Mouse (Mus musculus) intestine, postnatal 0 days (tissue): ENCODE measurements around the gene Glrx2. TPM values are rescaled to one million over a fixed set of nuclear protein-coding genes. Genes with fewer than 3 reads are reported as not detected.
A peak's percentile ranks its signal among the peaks of the same experiment; 100 is the strongest.

Source experiments
- ATAC-seq: fragments of 200-750 bp; cut with Nextera tagmentation; 2 replicates; pipeline ENCODE4 v1.8.0; 2017; ENCODE audit warnings: mild to moderate bottlenecking, moderate TSS enrichment, moderate library complexity
- H3K27ac ChIP-seq: fragments of 300-500 bp; sonication (generic); 2 replicates; pipeline ENCODE4 v1.5.1; 2014; ENCODE audit warnings: mild to moderate bottlenecking, low read depth, low read length, moderate library complexity
- H3K27me3 ChIP-seq: fragments of 300-500 bp; sonication (generic); replicated peaks from 2 replicates; pipeline ENCODE4 v1.6.1; 2014; ENCODE audit warnings: low read length, mixed read lengths; ENCODE audit not compliant: control insufficient read depth, insufficient read depth
- H3K36me3 ChIP-seq: fragments of 300-500 bp; sonication (generic); 2 replicates; pipeline ENCODE4 v1.6.1; 2014; ENCODE audit warnings: mild to moderate bottlenecking, moderate library complexity; ENCODE audit not compliant: control insufficient read depth, insufficient read depth
- H3K4me1 ChIP-seq: fragments of 300-500 bp; sonication (generic); replicated peaks from 2 replicates; pipeline ENCODE4 v1.6.1; 2014; ENCODE audit warnings: antibody characterized with exemption, low read length, mixed read lengths; ENCODE audit not compliant: control insufficient read depth, insufficient read depth
- H3K4me2 ChIP-seq: fragments of 300-500 bp; sonication (generic); replicated peaks from 2 replicates; pipeline ENCODE4 v1.6.1; 2014; ENCODE audit warnings: low read depth, mild to moderate bottlenecking, moderate library complexity
- H3K4me3 ChIP-seq: fragments of 300-500 bp; sonication (generic); 2 replicates; pipeline ENCODE4 v1.5.1; 2014; ENCODE audit warnings: low read depth, low read length
- H3K9ac ChIP-seq: fragments of 300-500 bp; sonication (generic); 2 replicates; pipeline ENCODE4 v1.6.1; 2014; ENCODE audit warnings: mild to moderate bottlenecking, low read depth, low read length
- H3K9me3 ChIP-seq: fragments of 300-500 bp; sonication (generic); 2 replicates; pipeline ENCODE4 v1.6.1; 2016; ENCODE audit warnings: mixed run types; ENCODE audit not compliant: control insufficient read depth
- CTCF ChIP-seq: sonication (generic); IDR thresholded peaks from 2 replicates; pipeline ENCODE4 v1.5.1; 2016; ENCODE audit warnings: low read depth, mild to moderate bottlenecking, control low read depth, antibody characterized with exemption, moderate library complexity
- WGBS: fragments of 180-500 bp; shearing (Covaris S2); extraction: QIAGEN DNeasy Blood & Tissue Kit; methylation state at CpG from one replicate; pipeline ENCODE4 v1.1.7; 2014; 5-methylcytosine and 5-hydroxymethylcytosine counted together
- polyA plus RNA-seq: library from polyadenylated mRNA; unstranded; fragments of >200 nt; fragmentation: Nextera tagmentation; extraction: Ambion mirVana; gene quantifications from 2 replicates; pipeline ENCODE4 v1.2.1, GENCODE M21; 2015

The Glrx2 gene
- polyA plus RNA-seq, 1 experiment from 2014 or later, result 104 TPM

DNA sequence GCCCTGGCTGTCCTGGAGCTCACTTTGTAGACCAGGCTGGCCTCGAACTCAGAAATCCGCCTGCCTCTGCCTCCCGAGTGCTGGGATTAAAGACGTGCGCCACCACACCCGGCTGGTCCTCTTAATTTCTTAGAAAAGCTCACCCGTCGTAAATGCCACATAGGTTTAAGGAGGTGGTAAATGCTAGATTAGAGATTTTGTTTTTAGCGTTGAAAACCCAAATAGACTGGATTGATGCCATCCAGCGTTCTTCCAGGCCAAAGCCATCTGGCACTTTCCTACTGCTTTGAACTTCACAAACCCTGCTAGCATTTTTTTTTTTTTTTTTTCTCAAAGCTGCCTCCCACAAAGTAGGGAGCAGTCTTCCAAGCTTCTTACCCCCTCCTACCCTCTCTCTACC lies 24.4 kb downstream of the Glrx2 start:
- TF ChIP-seq CTCF, result no peak
- Histone ChIP-seq H3K4me2 (peak overlapping the region; percentile 78; the same call in 1 of the 2 replicates), H3K27me3 (no peaks in the 10 kb centered on the region), H3K9me3 (no peaks in the 10 kb centered on the region), H3K4me1 (no peaks in the 10 kb centered on the region), H3K4me3 (no peak overlapping the region), H3K36me3 (peaks cover 19% of the 10 kb centered on the region), H3K9ac (no peak overlapping the region), H3K27ac (no peak overlapping the region)
- 90% methylated on average over 10 of the region's 10 CpGs for WGBS
- ATAC-seq, result no peak

DNA sequence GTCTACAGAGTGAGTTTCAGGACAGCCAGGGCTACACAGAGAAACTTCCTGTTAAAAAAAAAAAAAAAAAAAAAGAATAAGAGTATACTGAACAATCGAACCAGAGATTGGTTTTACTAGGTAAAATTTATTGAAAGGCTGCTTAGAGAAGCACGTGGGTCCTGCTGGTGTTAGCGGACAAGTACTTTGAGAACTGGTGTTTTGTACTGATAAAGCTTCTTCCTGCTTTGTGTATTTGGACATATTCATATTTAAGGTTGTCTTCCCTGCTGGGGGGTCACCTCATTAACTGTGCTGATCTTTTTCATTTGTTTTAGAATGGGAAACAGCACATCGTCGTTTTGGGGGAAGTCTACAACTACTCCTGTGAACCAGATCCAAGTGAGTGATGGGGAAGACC lies 25.2 kb downstream of the Glrx2 start:
- WGBS, result 90% methylated on average over 5 of the region's 5 CpGs

DNA sequence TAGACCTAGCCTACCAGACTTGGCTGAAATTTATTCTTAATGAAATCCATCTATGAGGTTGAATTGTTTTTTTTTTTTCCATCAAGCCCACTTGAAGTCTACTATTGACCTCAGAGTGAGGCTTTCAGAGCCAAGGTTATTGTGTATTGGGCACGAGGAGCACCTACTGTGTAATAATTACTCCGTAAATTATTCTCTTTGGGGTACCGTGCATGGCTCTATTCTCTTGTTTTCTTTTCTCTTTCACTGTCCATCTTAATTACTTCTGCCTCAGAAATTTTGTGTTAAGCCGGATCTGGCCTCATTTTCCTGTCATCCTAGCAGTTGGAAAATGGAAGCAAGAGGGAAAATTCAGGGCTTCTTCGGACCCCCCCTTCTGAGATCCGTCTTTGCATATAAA lies 26.0 kb downstream of the Glrx2 start:
- Histone ChIP-seq H3K4me1 (no peaks in the 10 kb centered on the region), H3K27me3 (no peaks in the 10 kb centered on the region), H3K9me3 (no peaks in the 10 kb centered on the region), H3K27ac (no peak overlapping the region), H3K4me2 (no peak overlapping the region), H3K4me3 (no peak overlapping the region), H3K9ac (no peak overlapping the region), H3K36me3 (peaks cover 31% of the 10 kb centered on the region)
- WGBS, result 92% methylated on average over 6 of the region's 6 CpGs
- ATAC-seq, result no peak
- TF ChIP-seq CTCF, result no peak

More for the DNA sequence above, 25.2 kb downstream of the Glrx2 start:
- Histone ChIP-seq H3K9me3 (no peaks in the 10 kb centered on the region), H3K27ac (no peak overlapping the region), H3K4me3 (no peak overlapping the region), H3K27me3 (no peaks in the 10 kb centered on the region), H3K4me1 (no peaks in the 10 kb centered on the region), H3K9ac (no peak overlapping the region), H3K36me3 (peaks cover 24% of the 10 kb centered on the region), H3K4me2 (no peak overlapping the region)
- no peak for TF ChIP-seq CTCF
- no peak for ATAC-seq

DNA sequence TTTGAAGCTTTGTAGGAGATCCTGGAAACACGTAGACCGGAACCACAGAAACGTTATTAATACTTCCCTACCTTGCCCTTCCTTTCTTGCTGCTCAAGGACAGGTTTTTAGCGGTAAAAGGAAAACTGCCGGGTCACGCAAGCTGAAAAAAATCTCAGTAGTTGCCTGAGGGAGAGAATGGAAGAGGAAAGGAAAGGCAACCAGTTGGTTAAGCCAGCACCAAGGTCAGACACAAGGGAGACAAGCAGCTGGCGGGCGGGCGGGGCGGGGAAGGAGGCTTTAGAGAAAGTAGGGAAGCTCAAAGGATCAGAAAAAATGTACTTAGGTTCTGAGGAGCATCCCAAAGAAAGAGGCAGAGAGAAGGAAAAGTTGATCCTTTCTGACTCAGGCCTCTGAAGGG lies 29.7 kb downstream of the Glrx2 start:
- Histone ChIP-seq H3K4me2 (no peak overlapping the region), H3K4me3 (no peak overlapping the region), H3K27me3 (no peaks in the 10 kb centered on the region), H3K4me1 (no peaks in the 10 kb centered on the region), H3K9me3 (no peaks in the 10 kb centered on the region), H3K27ac (no peak overlapping the region), H3K36me3 (peaks cover 31% of the 10 kb centered on the region), H3K9ac (no peak overlapping the region)
- WGBS, result 90% methylated on average over 10 of the region's 10 CpGs
- no peak for TF ChIP-seq CTCF
- no peak for ATAC-seq

DNA sequence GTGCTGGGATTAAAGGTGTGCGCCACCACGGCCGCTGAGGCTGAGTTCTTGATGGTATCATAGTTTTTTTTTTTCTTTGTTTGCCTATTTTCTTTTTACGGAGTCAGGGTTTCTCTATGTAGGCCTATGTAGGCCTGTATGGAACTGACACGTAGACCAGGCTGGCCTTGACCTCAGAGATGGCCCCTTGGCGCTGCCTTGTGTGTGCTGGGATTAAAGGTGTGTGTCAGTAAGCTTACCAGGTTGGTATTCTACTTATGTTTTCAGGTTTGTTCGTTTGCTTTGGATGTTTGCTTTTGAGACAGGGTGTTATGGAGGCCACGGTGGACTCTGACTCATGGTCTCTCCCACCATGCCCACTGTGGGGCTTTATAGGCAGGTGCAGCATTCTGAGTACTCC lies 46.0 kb downstream of the Glrx2 start:
- no peaks in the 10 kb centered on the region for H3K27me3 ChIP-seq
- 74% methylated on average over 8 of the region's 8 CpGs for WGBS
- H3K4me3 ChIP-seq, result no peak overlapping the region
- no peak overlapping the region for H3K27ac ChIP-seq
- peaks cover 11% of the 10 kb centered on the region for H3K36me3 ChIP-seq
- H3K9ac ChIP-seq, result no peak overlapping the region
- no peaks in the 10 kb centered on the region for H3K9me3 ChIP-seq
- H3K4me2 ChIP-seq, result no peak overlapping the region
- H3K4me1 ChIP-seq, result no peaks in the 10 kb centered on the region
- TF ChIP-seq CTCF, result no peak
- no peak for ATAC-seq

DNA sequence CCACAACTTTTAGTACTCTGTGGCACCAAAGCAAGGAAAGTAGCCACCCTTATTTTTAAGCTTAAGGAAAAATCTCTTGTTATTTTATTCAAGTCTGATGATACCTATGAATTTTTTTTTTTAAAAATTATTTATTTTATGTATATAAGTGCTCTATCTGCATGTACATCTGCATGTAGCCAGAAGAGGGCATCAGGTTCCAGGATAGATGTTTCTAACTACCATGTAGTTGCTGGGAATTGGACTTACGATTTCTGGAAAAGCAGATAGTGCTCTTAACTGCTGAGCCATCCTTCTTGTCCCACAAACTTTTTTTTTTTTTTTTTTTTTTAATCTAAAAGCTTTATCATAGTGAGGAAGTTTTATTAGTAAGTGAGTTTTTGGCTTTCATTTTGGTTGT lies 48.3 kb downstream of the Glrx2 start:
- no peak overlapping the region for H3K27ac ChIP-seq
- H3K4me2 ChIP-seq, result no peak overlapping the region
- H3K4me1 ChIP-seq, result no peaks in the 10 kb centered on the region
- H3K4me3 ChIP-seq, result no peak overlapping the region
- 74% methylated on average over 1 of the region's 1 CpGs for WGBS
- peak; percentile 52 for TF ChIP-seq CTCF
- no peak overlapping the region for H3K9ac ChIP-seq
- ATAC-seq, result no peak
- H3K27me3 ChIP-seq, result no peaks in the 10 kb centered on the region
- H3K36me3 ChIP-seq, result peaks cover 4% of the 10 kb centered on the region; the same call in 1 of the 2 replicates
- H3K9me3 ChIP-seq, result no peaks in the 10 kb centered on the region

DNA sequence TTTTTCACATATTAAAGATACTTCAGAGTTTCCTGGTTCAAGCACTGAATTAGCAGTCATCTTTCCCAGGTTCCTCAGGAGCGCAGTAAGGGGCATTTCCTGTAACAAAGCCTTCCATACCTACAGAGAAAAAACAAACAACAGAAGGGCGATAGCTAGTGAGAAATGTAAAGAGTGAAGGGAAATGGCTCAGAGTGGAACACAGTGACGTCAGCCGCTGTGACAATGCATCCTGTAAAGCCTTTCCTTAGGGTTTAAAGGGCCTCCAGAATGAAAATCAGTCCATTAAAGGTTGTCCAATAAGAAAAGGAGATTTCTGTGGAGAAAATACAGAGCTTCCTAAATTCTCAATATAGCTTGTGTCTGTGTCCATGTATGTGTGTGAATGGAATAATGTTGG lies 49.7 kb downstream of the Glrx2 start:
- ATAC-seq, result no peak
- H3K4me3 ChIP-seq, result no peak overlapping the region
- no peak for TF ChIP-seq CTCF
- no peaks in the 10 kb centered on the region for H3K4me1 ChIP-seq
- H3K27ac ChIP-seq, result no peak overlapping the region
- peaks cover 4% of the 10 kb centered on the region; the same call in 1 of the 2 replicates for H3K36me3 ChIP-seq
- no peaks in the 10 kb centered on the region for H3K27me3 ChIP-seq
- WGBS, result 80% methylated on average over 4 of the region's 4 CpGs
- no peaks in the 10 kb centered on the region for H3K9me3 ChIP-seq
- H3K9ac ChIP-seq, result no peak overlapping the region
- no peak overlapping the region for H3K4me2 ChIP-seq
